8 mouse cellular contexts compared by ENCODE assay signal in genomic region chr3:152783792-152784191, GRCm38 (mm10).
DNase-seq lines count a peak whose midpoint lies in the region; ATAC-seq and TF ChIP-seq lines count a peak whose summit lies in the region.

No protein-coding gene starts in this region.

- ATAC-seq in activated CD4-positive, CD25-positive, alpha-beta regulatory T cell, adult 4 months, result peak; percentile 89
- ATAC-seq in kidney, embryonic 15.5 days (replicated peaks; ENCODE audit: low FRiP score), result peak; percentile 69; the same call in 1 of the 2 replicates
- ATAC-seq in neutrophil, adult 5-6 weeks (ENCODE audit: extremely low read depth, insufficient number of reproducible peaks, low FRiP score, poor library complexity, severe bottlenecking), result peak; percentile 62; the same call in 1 of the 2 replicates

- WGBS in kidney, embryonic 15.5 days, result 14% methylated on average over 7 of the region's 7 CpGs

- peak; percentile 83 for TF ChIP-seq CTCF in cortical plate, adult 2 months (IDR thresholded peaks at IDR 0.05; ENCODE audit: extremely low read depth, insufficient read depth, low read length)

- TF ChIP-seq POLR2A in cortical plate, adult 2 months (IDR thresholded peaks at IDR 0.05; ENCODE audit: extremely low read depth, insufficient read depth, low read length), result no peak

- no peaks in the 10 kb centered on the region for H3K9me3 ChIP-seq in kidney, embryonic 15.5 days (replicated peaks)

- DNase-seq in CD4-positive, CD25-positive, alpha-beta regulatory T cell, adult 2 months (ENCODE audit: low read depth, low spot score), result peak; percentile 88
- peak; percentile 45 for DNase-seq in heart, adult 8-10 months (ENCODE audit: low spot score)
- peak; percentile 45 to 66 for DNase-seq in lung, adult 18-20 months
- DNase-seq in thymus, postnatal 10 days (ENCODE audit: low spot score in 2 of 2), result peak; percentile 42 to 79

- H3K27ac ChIP-seq in cortical plate, adult 2 months (ENCODE audit: insufficient read depth, low read length), result no peak overlapping the region
- no peak overlapping the region for H3K27ac ChIP-seq in kidney, embryonic 15.5 days

- 0 out of 2 replicates have a peak, but pooled peaks cover 8% of the 10 kb centered on the region for H3K36me3 ChIP-seq in kidney, embryonic 15.5 days

- no peaks in the 10 kb centered on the region for H3K27me3 ChIP-seq in kidney, embryonic 15.5 days

- H3K4me1 ChIP-seq in cortical plate, adult 2 months (ENCODE audit: control insufficient read depth, insufficient read depth, low read length), result no peaks in the 10 kb centered on the region
- no peaks in the 10 kb centered on the region for H3K4me1 ChIP-seq in kidney, embryonic 15.5 days

- H3K9ac ChIP-seq in kidney, embryonic 15.5 days, result no peak overlapping the region

- no peak overlapping the region for H3K4me3 ChIP-seq in cortical plate, adult 2 months (ENCODE audit: insufficient read depth, low read length)
- no peak overlapping the region for H3K4me3 ChIP-seq in kidney, embryonic 15.5 days (replicated peaks)

- H3K4me2 ChIP-seq in kidney, embryonic 15.5 days, result no peak overlapping the region
